Mouse (Mus musculus) c-Kit-positive CD71-negative TER-119-negative erythroid progenitor cells, embryonic 14.5 days (primary cell): ENCODE measurements around the gene Arxes1.
"Not testable (repeated sequence)": the region's sequence is repeated elsewhere in the genome, so short reads cannot be mapped to it uniquely, and the experiment has no call there.

Experiments
- DNase-seq: peaks from one replicate; pipeline ENCODE4 v3.0.0-alpha.2; 2013; ENCODE audit warnings: low read depth

Arxes1 gene

DNA sequence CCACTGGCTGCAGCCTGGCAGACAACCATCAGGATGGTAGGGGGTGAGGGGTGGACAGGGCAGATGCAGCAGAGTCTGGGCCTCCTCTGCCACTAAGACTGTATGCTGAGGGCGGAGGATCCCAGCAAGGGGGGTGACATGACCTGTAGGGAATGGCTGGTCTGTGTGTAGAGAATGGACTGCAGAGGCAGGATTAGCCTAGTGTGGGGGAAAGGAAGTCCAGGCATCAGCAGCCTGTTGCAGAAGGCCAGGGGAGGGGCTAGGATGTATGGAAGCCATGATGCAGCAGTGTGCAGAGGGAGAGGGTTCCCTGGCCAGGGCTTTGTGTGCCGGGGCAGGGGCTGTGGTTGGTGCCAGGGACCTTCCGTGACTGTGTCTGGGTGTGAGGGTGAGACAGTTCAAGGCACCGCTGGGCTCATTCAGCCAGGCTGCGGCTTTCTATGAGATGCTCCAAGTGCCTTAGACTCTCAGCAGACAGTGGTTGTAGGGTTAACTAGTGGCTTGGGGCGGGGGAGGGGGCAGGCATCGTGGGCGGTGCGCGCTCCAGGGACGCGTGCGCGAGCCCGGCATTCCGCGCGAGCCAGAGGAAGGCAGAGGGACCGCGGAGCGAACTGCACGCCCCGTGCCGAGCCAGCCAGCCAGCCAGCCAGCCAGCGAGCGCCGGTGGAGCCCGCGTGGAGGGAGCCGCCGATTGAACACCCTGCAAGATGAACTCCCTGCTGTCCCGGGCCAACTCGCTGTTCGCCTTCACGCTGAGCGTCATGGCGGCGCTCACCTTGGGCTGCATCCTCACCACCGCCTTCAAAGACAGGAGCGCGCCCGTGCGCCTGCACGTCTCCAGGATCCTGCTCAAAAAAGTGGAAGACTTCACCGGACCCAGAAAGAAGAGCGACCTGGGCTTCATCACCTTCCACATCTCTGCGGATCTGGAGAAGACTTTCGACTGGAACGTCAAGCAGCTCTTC is at the start of gene Arxes1:
Gene Arxes1, plus strand, starts transcription at position 569 of the 965 bp plus-strand sequence.
- DNase-seq: not testable (repeated sequence)

DNA sequence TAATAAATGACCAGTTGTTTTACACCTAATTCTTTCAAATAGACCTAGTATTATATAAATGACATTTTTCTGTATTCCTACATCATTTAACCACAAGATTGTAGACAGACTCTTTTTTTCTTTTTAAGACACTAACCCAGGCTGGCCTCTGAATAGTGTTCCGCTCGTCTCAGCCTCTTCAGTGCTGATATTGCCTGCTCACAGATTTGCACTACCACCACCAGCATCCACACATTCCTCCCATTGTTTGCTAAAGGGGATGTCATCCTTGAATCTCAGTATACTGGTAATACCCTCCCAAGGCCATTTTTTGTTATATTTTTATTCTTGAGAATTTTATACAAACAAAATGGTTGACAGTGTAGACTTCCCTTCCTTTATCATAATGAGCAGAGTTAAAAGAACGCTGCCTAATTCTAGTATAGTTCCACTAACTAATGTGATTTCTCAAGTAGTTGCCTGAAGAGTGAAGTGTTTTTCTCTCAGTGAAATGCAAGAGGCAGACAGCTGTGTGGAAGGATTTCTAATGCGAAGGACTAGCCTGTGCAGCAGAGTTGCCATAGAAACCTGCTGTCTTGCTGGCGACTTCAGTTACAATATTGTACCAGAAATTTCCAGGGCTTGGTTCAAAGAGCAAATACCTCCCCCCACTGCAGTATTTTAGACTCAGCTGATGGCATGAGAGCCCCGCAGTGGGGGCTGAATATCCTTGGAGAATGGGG is 48.5 kb upstream of the Arxes1 start:
- DNase-seq: no peak

DNA sequence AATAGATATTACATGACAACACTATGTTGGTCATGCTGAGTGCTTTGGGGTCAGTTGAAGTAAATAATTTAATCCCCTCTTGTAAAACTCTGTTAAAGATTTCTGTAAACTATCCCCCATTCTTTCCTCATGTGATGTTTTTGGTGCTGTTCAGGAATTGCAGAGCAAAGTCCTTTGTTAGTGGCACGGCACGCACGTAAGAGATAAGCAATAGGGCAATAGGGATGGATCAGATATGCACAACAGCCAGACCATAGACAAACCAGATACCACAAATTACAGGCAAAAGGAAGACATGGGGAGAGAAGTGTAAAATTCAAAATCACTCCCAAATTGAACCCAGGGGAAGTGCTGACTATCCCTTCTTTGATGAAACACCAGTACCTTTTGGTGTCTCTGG is 46.9 kb upstream of the Arxes1 start:
- no peak for DNase-seq

DNA sequence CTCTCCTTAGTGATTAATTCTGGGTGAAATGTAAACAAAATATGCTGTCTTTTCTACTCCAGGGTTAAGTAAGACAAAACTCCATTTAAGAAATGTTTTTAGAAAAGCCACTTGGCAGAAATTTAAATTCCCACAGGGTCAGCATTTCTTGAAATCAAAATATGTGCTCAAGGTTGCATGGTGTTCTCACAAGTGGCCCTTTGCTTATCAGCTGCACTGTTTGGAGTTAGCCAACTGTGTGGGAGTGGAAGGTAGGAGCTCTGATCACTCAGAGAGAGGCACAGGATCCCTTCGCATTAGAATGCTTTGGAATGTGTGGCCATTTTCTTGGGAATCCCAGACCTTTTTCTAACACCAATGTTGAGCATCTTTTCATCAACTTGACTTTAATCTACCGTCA is 42.5 kb upstream of the Arxes1 start:
- no peak for DNase-seq

DNA sequence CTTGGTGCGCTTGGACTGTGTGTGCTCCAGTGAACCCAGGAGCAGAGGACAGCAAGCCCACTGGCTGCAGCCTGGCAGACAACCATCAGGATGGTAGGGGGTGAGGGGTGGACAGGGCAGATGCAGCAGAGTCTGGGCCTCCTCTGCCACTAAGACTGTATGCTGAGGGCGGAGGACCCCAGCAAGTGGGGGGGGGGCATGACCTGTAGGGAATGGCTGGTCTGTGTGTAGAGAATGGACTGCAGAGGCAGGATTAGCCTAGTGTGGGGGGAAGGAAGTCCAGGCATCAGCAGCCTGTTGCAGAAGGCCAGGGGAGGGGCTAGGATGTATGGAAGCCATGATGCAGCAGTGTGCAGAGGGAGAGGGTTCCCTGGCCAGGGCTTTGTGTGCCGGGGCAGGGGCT is 40.0 kb upstream of the Arxes1 start:
- not testable (repeated sequence) for DNase-seq

DNA sequence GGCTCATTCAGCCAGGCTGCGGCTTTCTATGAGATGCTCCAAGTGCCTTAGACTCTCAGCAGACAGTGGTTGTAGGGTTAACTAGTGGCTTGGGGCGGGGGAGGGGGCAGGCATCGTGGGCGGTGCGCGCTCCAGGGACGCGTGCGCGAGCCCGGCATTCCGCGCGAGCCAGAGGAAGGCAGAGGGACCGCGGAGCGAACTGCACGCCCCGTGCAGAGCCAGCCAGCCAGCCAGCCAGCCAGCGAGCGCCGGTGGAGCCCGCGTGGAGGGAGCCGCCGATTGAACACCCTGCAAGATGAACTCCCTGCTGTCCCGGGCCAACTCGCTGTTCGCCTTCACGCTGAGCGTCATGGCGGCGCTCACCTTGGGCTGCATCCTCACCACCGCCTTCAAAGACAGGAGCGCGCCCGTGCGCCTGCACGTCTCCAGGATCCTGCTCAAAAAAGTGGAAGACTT is 39.5 kb upstream of the Arxes1 start, which contains the start of gene Arxes2:
Gene Arxes2, plus strand, starts transcription at position 161 of the 456 bp plus-strand sequence.
- DNase-seq: not testable (repeated sequence)

DNA sequence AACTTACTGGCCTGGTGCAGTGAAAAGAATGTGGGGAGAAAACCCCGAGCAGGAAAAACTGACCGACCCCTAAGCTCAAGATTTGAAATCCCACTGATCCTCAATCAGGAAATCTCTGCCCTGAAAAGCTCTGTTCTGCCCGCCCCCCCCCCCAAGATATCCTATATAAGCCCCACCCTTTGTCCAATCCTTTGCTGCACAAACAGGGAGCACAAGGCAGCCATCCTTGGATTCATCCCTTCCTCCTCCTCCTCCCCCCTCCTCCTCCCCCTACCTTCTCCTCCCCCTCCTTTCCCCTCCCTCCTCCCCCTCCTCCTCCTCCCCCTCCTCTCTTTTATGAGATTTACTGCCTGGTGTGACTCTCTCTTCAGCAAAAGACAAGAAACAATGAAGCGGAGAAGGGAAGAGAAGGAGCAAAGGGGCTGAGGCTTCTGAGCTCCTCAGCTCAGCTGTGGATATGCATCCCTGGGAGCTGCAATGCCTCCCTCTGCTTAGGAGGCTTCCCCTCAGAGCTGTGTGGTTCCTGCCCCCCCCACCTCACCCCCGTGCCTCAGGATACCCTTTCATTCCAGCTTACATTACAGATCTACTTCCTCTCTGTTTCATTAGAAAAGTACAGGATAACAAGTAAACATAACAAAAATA is 25.8 kb upstream of the Arxes1 start:
- no peak for DNase-seq

DNA sequence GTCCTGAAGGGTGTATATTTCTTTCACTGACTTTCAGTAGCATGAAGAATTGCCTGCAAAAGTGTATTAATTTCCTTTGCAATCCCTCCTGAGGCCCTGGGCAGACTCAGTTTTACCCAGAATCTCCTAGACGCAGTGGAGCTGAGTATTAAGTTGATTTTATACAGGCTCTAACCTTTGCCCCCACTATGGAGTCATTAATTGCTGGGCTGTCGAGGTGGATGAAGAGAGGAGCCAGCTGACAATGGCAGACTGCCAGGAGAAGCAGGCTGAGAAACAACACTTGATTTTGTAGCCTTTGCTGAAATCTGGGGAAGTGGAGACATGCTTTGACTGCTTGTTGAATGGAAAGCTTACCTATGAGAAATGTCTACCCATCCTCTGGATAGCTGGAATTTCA is 18.8 kb upstream of the Arxes1 start:
- DNase-seq: no peak

DNA sequence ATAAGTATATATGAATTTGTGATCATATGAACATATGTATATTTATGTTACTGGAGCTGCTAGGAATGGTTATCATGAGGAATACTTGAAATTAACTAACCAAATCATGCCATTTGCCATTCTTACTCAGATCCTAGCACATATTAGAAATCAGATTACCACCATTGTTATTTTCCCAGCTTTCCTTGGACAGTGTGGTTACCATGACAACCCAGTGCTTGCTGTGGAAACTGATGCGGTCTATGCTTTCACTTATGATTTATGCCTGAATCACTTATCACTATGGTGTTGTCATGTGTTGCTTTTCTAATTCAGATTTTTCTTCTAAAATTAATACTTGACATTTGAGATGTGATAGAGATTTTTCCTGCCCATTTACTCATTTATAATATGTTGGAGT is 2.8 kb upstream of the Arxes1 start:
- DNase-seq: no peak

DNA sequence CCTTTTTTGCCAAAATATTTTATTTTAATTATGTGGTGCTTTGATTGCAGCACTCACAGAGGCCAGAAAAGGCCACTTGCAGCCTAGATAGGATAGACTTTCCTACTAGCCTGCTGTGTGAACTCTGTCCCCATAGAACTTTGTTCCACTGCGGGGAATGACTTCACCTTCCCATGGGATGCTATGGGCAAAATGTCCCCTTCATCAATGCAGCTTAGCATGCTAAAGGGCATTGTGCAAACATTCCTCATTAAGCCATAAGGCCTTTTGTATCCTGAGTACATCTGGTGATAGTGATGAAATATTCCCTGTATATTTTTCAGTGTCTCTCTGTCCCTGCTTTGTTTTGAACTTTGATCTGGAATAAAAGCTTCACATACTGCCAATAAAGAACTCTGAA is 10.6 kb downstream of the Arxes1 start:
- no peak for DNase-seq

DNA sequence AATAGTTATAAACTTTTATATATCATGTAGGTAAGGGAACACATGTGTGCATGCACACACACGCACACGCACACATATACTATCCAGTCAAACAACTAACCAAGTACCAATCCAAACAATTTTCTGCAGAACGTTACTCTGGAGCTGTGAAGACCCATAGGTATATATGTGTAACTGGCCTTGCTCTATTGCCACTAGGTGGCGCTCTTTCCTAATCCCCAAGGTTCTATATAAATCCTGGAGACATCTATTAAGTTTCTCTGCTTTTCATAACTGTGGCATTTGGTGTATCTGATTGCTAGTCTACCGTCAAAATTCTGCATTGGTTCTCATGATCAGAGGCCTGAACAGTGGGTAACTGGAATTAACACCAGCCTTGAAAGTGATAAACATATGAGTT is 14.4 kb downstream of the Arxes1 start:
- DNase-seq: peak; percentile 39

DNA sequence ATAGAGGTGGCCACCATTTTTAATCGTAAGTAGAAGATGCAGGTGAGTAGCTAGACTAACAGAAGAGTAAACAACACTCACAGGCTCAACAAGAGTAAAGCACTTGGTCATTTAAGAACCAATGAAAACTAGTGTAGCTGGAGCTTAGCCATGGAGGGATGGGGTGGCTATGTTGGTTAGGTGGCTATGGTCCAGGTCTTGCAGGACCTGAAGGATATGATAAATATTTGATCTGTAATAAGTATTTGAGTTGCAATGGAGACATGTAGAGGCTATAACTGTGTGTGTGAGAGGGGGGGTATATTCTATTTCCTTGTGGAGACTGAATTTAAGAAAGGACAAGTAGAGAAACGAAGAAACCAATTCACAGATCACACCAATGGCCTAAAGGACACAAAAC is 18.1 kb downstream of the Arxes1 start:
- DNase-seq: no peak

DNA sequence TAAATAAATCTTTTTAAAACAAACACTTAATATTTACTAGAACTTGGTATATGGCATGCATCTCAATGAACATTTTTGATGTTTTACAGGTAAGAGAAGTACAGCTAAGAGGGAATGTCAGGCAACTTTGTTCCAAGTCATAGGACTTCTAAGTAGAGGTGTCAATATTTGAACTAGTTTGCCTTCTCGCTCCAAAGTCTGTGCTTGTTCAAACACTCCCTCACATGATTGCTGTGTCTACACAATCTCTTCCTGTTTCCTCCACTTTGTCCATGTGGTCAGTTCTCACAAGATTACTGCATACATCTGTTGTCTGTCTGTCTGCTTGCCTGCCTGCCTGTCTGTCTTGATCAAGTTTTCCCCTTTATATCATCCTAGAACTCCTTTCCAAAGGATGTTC is 27.5 kb downstream of the Arxes1 start:
- no peak for DNase-seq

DNA sequence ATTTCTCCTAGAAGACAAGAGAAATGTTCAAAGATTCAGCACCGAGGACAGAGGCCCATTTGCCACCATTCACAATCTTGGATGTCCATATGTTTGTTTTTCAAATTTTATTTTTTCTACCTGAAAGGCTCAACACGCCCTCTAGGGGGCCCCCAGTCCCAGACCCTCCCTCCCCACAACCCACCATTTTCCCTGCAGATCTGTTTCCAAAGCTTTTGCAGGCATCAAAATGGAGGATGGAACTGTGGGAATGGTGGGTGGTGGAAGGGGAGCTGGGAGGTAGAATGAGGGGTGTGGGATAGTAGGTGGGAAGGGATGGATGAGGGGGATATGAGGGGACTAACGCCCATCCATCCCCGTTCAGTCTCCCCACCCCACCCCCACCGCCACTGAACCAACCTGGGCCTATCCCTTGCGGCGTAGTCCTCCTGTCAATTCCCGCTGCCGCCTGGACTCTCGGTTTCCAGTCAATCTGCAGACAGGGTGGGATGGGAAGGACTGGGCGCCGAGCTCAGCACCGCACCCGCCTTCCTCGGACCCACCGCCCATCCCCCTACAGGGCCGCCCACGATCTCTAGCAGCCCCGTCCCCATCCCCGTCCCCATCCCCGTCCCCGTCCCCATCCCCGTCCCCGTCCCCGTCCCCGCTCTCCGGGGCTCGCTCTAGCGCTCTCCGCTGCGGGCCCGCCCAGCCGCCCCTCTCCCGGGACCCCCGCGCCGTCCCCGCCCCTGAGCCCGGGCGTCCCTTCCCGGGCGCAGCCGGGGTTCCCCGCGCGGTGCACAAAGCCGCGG is 34.2 kb downstream of the Arxes1 start:
- peak; percentile 16 for DNase-seq

DNA sequence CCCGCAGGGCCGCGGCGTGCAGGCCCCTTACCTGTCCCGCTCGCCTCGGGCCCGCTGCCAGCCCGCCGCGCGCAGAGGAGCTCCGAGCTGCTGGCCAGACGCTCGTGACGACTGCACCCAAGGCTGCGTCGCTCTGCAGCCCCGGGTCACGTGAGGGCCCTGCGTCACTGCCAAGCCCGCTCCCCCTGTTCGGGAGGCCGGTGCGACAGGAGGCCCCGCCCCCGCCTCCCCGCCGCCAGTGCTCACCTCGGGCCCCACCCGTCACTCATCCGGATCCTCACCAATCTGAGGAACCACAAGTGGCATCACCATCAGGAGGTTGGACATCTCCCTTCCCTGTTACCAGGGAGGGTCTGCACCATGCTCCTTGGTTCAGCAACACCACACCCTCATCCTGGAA is 34.9 kb downstream of the Arxes1 start, which contains the start of gene Bex2:
Gene Bex2, minus strand, starts transcription at position 217 of the 400 bp plus-strand sequence.
- DNase-seq: not testable (repeated sequence)
